Mouse (Mus musculus) right cerebral cortex, adult 18-20 months (tissue): ENCODE data around the gene Tmed2.
"Not testable (repeated sequence)": the region's sequence is repeated elsewhere in the genome, so short reads cannot be mapped to it uniquely, and the experiment has no call there.

Experiments
- DNase-seq: peaks from one replicate; pipeline ENCODE4 v3.0.0; 2022; ENCODE audit warnings: mixed read lengths

Tmed2 gene

GRCm38 (mm10) chr5:124529191-124529651 is 11.3 kb upstream of the Tmed2 start:
- no peak for DNase-seq

- DNase-seq: no peak
These were observed 10.8 kb upstream of the Tmed2 start for GRCm38 (mm10) chr5:124529697-124530096.

- DNase-seq: peak; percentile 82
These were observed 9.6 kb upstream of the Tmed2 start, which contains the start of gene Rilpl1 for GRCm38 (mm10) chr5:124530655-124531582. TSS of gene Rilpl1 (minus strand) at chr5:124531391.

GRCm38 (mm10) chr5:124531583-124531930 is 8.9 kb upstream of the Tmed2 start:
- no peak for DNase-seq

GRCm38 (mm10) chr5:124532451-124532850 is 8.0 kb upstream of the Tmed2 start:
- no peak for DNase-seq

GRCm38 (mm10) chr5:124535016-124535415 is 5.5 kb upstream of the Tmed2 start:
- no peak for DNase-seq

GRCm38 (mm10) chr5:124536776-124537175 is 3.7 kb upstream of the Tmed2 start:
- peak; percentile 43 for DNase-seq

GRCm38 (mm10) chr5:124538813-124539792 is 1.4 kb upstream of the Tmed2 start:
- DNase-seq: peak; percentile 76

GRCm38 (mm10) chr5:124539905-124540304 is 590 bp upstream of the Tmed2 start:
- no peak for DNase-seq

GRCm38 (mm10) chr5:124540905-124541601 is 558 bp downstream of the Tmed2 start:
- DNase-seq: peak; percentile 60

- no peak for DNase-seq
These were observed 1.1 kb downstream of the Tmed2 start for GRCm38 (mm10) chr5:124541602-124541973.

GRCm38 (mm10) chr5:124550737-124551136 is 10.2 kb downstream of the Tmed2 start:
- not testable (repeated sequence) for DNase-seq

GRCm38 (mm10) chr5:124551349-124552093 is 11.0 kb downstream of the Tmed2 start:
- DNase-seq: not testable (repeated sequence)

- no peak for DNase-seq
These were observed 11.6 kb downstream of the Tmed2 start for GRCm38 (mm10) chr5:124552094-124552472.

GRCm38 (mm10) chr5:124552558-124553307 is 12.2 kb downstream of the Tmed2 start, which contains the start of gene Ddx55:
TSS of gene Ddx55 (plus strand) at chr5:124552864.
- peak; percentile 92 for DNase-seq

- DNase-seq: no peak
These were observed 13.1 kb downstream of the Tmed2 start for GRCm38 (mm10) chr5:124553607-124554006.

GRCm38 (mm10) chr5:124555145-124555544 is 14.7 kb downstream of the Tmed2 start:
- no peak for DNase-seq

- peak; percentile 75 for DNase-seq
These were observed 30.6 kb downstream of the Tmed2 start for GRCm38 (mm10) chr5:124571068-124571467.

GRCm38 (mm10) chr5:124575467-124575866 is 35.0 kb downstream of the Tmed2 start:
- no peak for DNase-seq

GRCm38 (mm10) chr5:124578633-124579317 is 38.3 kb downstream of the Tmed2 start, which contains the start of the genes Eif2b1 and Gtf2h3:
TSS of gene Eif2b1 (minus strand) at chr5:124579131.
TSS of gene Gtf2h3 (plus strand) at chr5:124579140.
- DNase-seq: peak; percentile 95
